Mouse (Mus musculus) hindbrain, postnatal 0 days (tissue): Measurements from ENCODE around the gene Ercc8. TPM values are rescaled to one million over a fixed set of nuclear protein-coding genes. Genes with fewer than 3 reads are reported as not detected.
A peak's percentile ranks its signal among the peaks of the same experiment; 100 is the strongest.

Experiments
- ATAC-seq: fragments of 200-750 bp; cut with Nextera tagmentation; 2 replicates; pipeline ENCODE4 v1.8.0; 2017; ENCODE audit warnings: mild to moderate bottlenecking, moderate TSS enrichment, moderate library complexity
- DNase-seq: peaks from one replicate; pipeline ENCODE4 v3.0.0-alpha.2; 2015; ENCODE audit warnings: low spot score
- H3K27ac ChIP-seq: fragments of 300-500 bp; sonication (generic); 2 replicates; pipeline ENCODE4 v1.5.1; 2014; ENCODE audit warnings: mild to moderate bottlenecking
- H3K27me3 ChIP-seq: fragments of 300-500 bp; sonication (generic); 2 replicates; pipeline ENCODE4 v1.6.1; 2014; ENCODE audit warnings: low read length, mixed read lengths; ENCODE audit not compliant: insufficient read depth
- H3K36me3 ChIP-seq: fragments of 300-500 bp; sonication (generic); 2 replicates; pipeline ENCODE4 v1.6.1; 2014; ENCODE audit warnings: low read length, mixed read lengths; ENCODE audit not compliant: insufficient read depth
- H3K4me1 ChIP-seq: fragments of 300-500 bp; sonication (generic); 2 replicates; pipeline ENCODE4 v1.6.1; 2014; ENCODE audit warnings: antibody characterized with exemption, low read length, mixed read lengths; ENCODE audit not compliant: insufficient read depth
- H3K4me2 ChIP-seq: fragments of 300-500 bp; sonication (generic); 2 replicates; pipeline ENCODE4 v1.6.1; 2014; ENCODE audit warnings: low read depth, mild to moderate bottlenecking, low read length, moderate library complexity, mixed read lengths
- H3K4me3 ChIP-seq: fragments of 300-500 bp; sonication (generic); 2 replicates; pipeline ENCODE4 v1.5.1; 2014; ENCODE audit warnings: low read length
- H3K9ac ChIP-seq: fragments of 300-500 bp; sonication (generic); replicated peaks from 2 replicates; pipeline ENCODE4 v1.6.1; 2014; ENCODE audit warnings: mild to moderate bottlenecking, low read length, moderate library complexity, mixed read lengths
- H3K9me3 ChIP-seq: fragments of 300-500 bp; sonication (generic); 2 replicates; pipeline ENCODE4 v1.6.1; 2016; ENCODE audit warnings: low read length, mixed read lengths
- CTCF ChIP-seq: IDR thresholded peaks from 2 replicates; pipeline ENCODE4 v1.5.1; 2016; ENCODE audit warnings: antibody characterized with exemption, control low read depth, low read depth
- WGBS: fragments of 180-500 bp; shearing (Covaris S2); extraction: QIAGEN DNeasy Blood & Tissue Kit; methylation state at CpG from one replicate; pipeline ENCODE4 v1.1.7; 2014; 5-methylcytosine and 5-hydroxymethylcytosine counted together
- polyA plus RNA-seq: library from polyadenylated mRNA; unstranded; fragments of >200 nt; fragmentation: Nextera tagmentation; extraction: Ambion mirVana; gene quantifications from 2 replicates; pipeline ENCODE4 v1.2.1, GENCODE M21; 2015
- total RNA-seq: library from RNA; depleted of rRNA; stranded (reverse); fragments of >200 nt; gene quantifications from 2 replicates; pipeline ENCODE4 v1.2.3, GENCODE M21; 2014

Gene Ercc8
- total and polyA plus RNA-seq, 2 experiments from 2014 or later: 28.3 to 32.9 TPM

DNA sequence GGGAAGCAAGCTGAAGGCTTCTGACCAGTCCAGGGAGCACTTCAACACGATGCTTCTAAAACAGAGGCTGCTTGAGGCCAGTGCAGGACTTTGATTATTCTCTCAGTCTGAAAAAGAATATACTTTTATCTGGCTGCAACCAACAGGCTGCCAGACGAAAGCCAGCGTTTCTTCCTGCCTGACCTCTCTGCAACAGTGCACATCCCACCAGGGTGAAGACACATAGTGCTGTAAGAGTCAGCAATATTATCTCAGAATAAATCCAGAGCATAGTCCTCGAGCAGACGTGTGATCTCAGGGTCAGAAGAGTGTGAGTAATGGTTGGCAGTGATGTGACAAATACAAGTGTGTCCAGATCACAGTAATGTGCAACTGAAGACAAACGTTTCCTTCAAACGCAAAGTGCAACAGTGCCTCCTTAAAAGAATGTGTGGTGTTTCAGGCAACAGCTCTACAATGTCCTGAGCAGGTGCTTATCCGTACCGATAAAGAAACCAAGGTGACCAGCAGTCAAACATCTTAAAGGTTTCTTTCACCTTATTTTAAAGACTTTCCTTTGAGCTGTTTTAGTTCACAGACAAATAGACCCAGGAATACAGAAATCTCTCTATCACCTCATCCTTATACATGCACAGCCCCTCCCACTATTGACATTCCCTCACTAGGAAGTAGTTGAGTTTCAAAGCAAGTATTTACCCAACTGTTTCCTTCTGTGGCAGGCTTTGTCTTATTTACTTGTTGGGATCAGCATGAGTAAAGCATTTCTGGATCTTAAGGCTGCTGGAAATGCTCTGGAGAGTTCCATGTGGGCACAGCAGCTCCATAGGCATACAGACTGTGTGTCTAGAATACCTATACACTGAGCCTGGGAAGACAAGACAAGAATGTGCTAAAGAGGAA, 38.9 kb upstream of the Ercc8 start:
- no peak for TF ChIP-seq CTCF
- Histone ChIP-seq H3K27me3 (no peaks in the 10 kb centered on the region), H3K27ac (no peak overlapping the region), H3K36me3 (no peaks in the 10 kb centered on the region), H3K9me3 (no peaks in the 10 kb centered on the region), H3K4me1 (no peaks in the 10 kb centered on the region), H3K9ac (no peak overlapping the region), H3K4me2 (no peak overlapping the region), H3K4me3 (no peak overlapping the region)
- DNase-seq (no peak), ATAC-seq (no peak)
- 76% methylated on average over 9 of the region's 9 CpGs for WGBS

DNA sequence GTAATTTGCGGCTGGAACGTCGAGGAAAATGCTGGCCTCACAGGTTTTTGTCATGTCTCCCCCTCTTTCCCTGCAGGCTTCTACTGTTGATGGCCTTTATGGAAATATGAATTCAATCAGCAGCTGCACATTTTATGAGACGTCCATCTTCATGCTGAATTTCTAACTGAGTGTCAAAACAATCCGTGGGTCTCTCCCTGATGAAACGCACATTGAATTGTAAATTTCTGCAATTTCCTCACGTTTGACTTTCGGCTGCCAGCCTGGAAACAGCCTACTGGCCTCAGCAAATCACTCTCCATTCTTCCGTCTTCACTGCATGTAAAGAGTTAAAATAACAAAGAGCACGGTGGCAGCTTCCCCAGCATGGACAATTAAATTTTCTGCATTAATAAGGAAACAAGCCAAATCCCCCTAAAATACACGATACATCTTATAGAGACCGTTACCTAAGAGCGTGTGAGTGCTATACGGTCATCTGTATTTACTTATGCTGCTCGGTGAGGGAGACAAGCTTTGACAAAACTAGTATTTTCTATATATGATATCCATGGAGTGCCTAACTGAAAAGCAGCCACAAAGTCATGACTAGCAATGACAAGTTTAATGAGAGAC, 35.3 kb upstream of the Ercc8 start:
- H3K36me3 ChIP-seq: no peaks in the 10 kb centered on the region
- WGBS: 23% methylated on average over 15 of the region's 15 CpGs
- TF ChIP-seq CTCF: no peak
- H3K27me3 ChIP-seq: no peaks in the 10 kb centered on the region
- no peaks in the 10 kb centered on the region for H3K9me3 ChIP-seq
- ATAC-seq (no peak), DNase-seq (no peak)
- H3K4me1 ChIP-seq: no peaks in the 10 kb centered on the region
- peak overlapping the region; percentile 47 for H3K4me2 ChIP-seq
- peak overlapping the region; percentile 4; the same call in 1 of the 2 replicates for H3K4me3 ChIP-seq
- peak overlapping the region; percentile 33; the same call in 1 of the 2 replicates for H3K9ac ChIP-seq
- H3K27ac ChIP-seq: no peak overlapping the region

DNA sequence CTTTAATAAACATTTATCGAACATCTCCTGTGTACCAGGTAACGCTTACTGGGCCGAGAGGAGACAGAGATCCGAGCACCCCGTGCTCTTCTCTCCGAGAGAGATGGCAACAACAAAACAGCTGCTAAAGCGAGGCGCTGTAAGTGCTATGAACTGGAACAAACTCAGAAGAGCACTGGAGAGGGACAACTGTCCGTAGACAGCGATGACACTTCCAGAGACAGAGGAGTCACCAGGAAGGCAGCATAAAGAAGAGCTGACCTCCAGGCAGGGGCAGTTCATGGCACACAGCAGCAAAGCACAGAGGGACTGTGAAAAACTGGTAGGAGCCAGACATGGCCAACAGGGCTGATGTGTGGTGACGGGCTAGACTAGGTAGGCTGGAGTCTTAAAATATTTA, 34.4 kb upstream of the Ercc8 start:
- no peak overlapping the region for H3K9ac ChIP-seq
- DNase-seq: no peak
- WGBS: 50% methylated on average over 11 of the region's 11 CpGs
- no peaks in the 10 kb centered on the region for H3K9me3 ChIP-seq
- no peak overlapping the region for H3K4me3 ChIP-seq
- no peaks in the 10 kb centered on the region for H3K4me1 ChIP-seq
- TF ChIP-seq CTCF: no peak
- H3K36me3 ChIP-seq: no peaks in the 10 kb centered on the region
- H3K27ac ChIP-seq: no peak overlapping the region
- H3K27me3 ChIP-seq: no peaks in the 10 kb centered on the region
- ATAC-seq: no peak
- peak overlapping the region; percentile 40 for H3K4me2 ChIP-seq

- DNase-seq: no peak
- Histone ChIP-seq H3K4me2 (no peak overlapping the region), H3K4me3 (no peak overlapping the region), H3K9ac (no peak overlapping the region), H3K36me3 (no peaks in the 10 kb centered on the region), H3K4me1 (no peaks in the 10 kb centered on the region), H3K27ac (no peak overlapping the region), H3K27me3 (no peaks in the 10 kb centered on the region), H3K9me3 (no peaks in the 10 kb centered on the region)
- no peak for TF ChIP-seq CTCF
- WGBS: 98% methylated on average over 2 of the region's 2 CpGs
- no peak for ATAC-seq
Measured at GRCm38 (mm10) chr13:108126246-108126645, 32.3 kb upstream of the Ercc8 start.

GRCm38 (mm10) chr13:108127130-108127529, 31.4 kb upstream of the Ercc8 start:
- H3K9me3 ChIP-seq: no peaks in the 10 kb centered on the region
- 5% methylated on average over 1 of the region's 1 CpGs for WGBS
- peak; percentile 67 for TF ChIP-seq CTCF
- H3K4me1 ChIP-seq: no peaks in the 10 kb centered on the region
- ATAC-seq (no peak), DNase-seq (peak; percentile 68)
- H3K36me3 ChIP-seq: no peaks in the 10 kb centered on the region
- no peak overlapping the region for H3K4me3 ChIP-seq
- no peaks in the 10 kb centered on the region for H3K27me3 ChIP-seq
- H3K27ac ChIP-seq: no peak overlapping the region
- no peak overlapping the region for H3K4me2 ChIP-seq
- H3K9ac ChIP-seq: no peak overlapping the region

- ATAC-seq (no peak), DNase-seq (no peak)
- Histone ChIP-seq H3K4me2 (no peak overlapping the region), H3K36me3 (no peaks in the 10 kb centered on the region), H3K27me3 (no peaks in the 10 kb centered on the region), H3K9ac (no peak overlapping the region), H3K9me3 (no peaks in the 10 kb centered on the region), H3K4me3 (no peak overlapping the region), H3K27ac (no peak overlapping the region), H3K4me1 (no peaks in the 10 kb centered on the region)
- 24% methylated on average over 1 of the region's 1 CpGs for WGBS
- TF ChIP-seq CTCF: no peak
Measured at GRCm38 (mm10) chr13:108127883-108128282, 30.6 kb upstream of the Ercc8 start.

GRCm38 (mm10) chr13:108129070-108129469, 29.5 kb upstream of the Ercc8 start:
- WGBS: 58% methylated on average over 7 of the region's 7 CpGs
- DNase-seq (peak; percentile 23), ATAC-seq (no peak)
- Histone ChIP-seq H3K27ac (no peak overlapping the region), H3K4me2 (no peak overlapping the region), H3K9ac (no peak overlapping the region), H3K36me3 (no peaks in the 10 kb centered on the region), H3K27me3 (no peaks in the 10 kb centered on the region), H3K9me3 (no peaks in the 10 kb centered on the region), H3K4me3 (no peak overlapping the region), H3K4me1 (no peaks in the 10 kb centered on the region)
- TF ChIP-seq CTCF: peak; percentile 28; the same call in 1 of the 2 replicates
